8 mouse cellular contexts compared by ENCODE assay signal in the genomic region with DNA sequence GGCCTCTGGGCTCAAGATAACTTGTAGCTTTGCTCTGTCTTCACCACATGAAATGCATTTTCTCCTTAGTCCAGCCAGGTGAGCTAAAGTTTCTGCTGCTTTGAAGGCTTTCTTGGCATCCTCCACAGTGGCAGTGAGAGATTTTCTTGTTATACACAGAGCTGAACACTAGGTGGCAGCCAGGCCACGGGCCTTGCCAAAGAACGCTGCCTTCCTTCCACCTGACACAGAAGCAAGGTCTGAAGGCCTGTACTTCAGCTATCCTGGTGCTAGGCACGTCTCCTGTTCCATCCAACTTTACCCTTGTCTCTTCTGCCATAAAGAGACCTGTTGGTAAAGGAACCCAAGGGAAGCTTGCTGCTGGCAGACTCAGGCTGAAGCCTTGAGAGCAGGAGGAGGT. TPM values are rescaled to one million over a fixed set of nuclear protein-coding genes. Genes with fewer than 3 reads are reported as not detected.
A peak's percentile ranks its signal among the peaks of the same experiment; 100 is the strongest.
DNase-seq lines count a peak whose midpoint lies in the region; ATAC-seq and TF ChIP-seq lines count a peak whose summit lies in the region.

No protein-coding gene starts in this region.

- H3K9me3 ChIP-seq in kidney, embryonic 14.5 days (ENCODE audit: control insufficient read depth, low read length) = no peaks in the 10 kb centered on the region
- H3K9me3 ChIP-seq in liver, postnatal 0 days (ENCODE audit: low read length) = no peaks in the 10 kb centered on the region

- TF ChIP-seq EP300 in liver, postnatal 0 days (IDR thresholded peaks at IDR 0.05; ENCODE audit: low read depth) = no peak

- H3K4me3 ChIP-seq in kidney, embryonic 14.5 days (ENCODE audit: low read length) = no peak overlapping the region
- no peak overlapping the region for H3K4me3 ChIP-seq in liver, postnatal 0 days (ENCODE audit: low read depth, low read length)

- H3K4me2 ChIP-seq in kidney, embryonic 14.5 days (replicated peaks; ENCODE audit: low read depth, low read length) = no peak overlapping the region
- H3K4me2 ChIP-seq in liver, postnatal 0 days (ENCODE audit: low read depth, low read length) = no peak overlapping the region

- H3K9ac ChIP-seq in kidney, embryonic 14.5 days (ENCODE audit: low read depth, low read length) = no peak overlapping the region
- no peak overlapping the region for H3K9ac ChIP-seq in liver, postnatal 0 days (replicated peaks)

- H3K27me3 ChIP-seq in kidney, embryonic 14.5 days (ENCODE audit: control insufficient read depth, insufficient read depth, low read length) = no peaks in the 10 kb centered on the region
- no peaks in the 10 kb centered on the region for H3K27me3 ChIP-seq in liver, postnatal 0 days (ENCODE audit: insufficient read depth, low read length)

- peak; percentile 63 for DNase-seq in urinary bladder, postnatal 14 days (ENCODE audit: low spot score)
- DNase-seq in urinary bladder, postnatal 10 days (ENCODE audit: low spot score) = no peak
- DNase-seq in cerebellum, adult 9-10 months = peak; percentile 6
- peak; percentile 34 for DNase-seq in liver, postnatal 0 days
- peak; percentile 9 for DNase-seq in ovary, adult 18-20 months (ENCODE audit: low spot score)
- no peak for DNase-seq in c-Kit-positive CD71-positive TER-119-positive erythroid progenitor cells, embryonic 14.5 days (ENCODE audit: low spot score)

- peak; percentile 96 for ATAC-seq in frontal cortex, adult (ENCODE audit: low TSS enrichment)
- ATAC-seq in kidney, embryonic 14.5 days (ENCODE audit: low FRiP score, low TSS enrichment) = peak; percentile 65; the same call in 1 of the 2 replicates
- ATAC-seq in liver, postnatal 0 days = no peak

- no peaks in the 10 kb centered on the region for H3K36me3 ChIP-seq in kidney, embryonic 14.5 days (ENCODE audit: control insufficient read depth, insufficient read depth, low read length)
- no peaks in the 10 kb centered on the region for H3K36me3 ChIP-seq in liver, postnatal 0 days (replicated peaks; ENCODE audit: insufficient read depth, low read length)

- no peak overlapping the region for H3K27ac ChIP-seq in kidney, embryonic 14.5 days (ENCODE audit: low read depth, low read length)
- no peak overlapping the region for H3K27ac ChIP-seq in liver, postnatal 0 days (ENCODE audit: low read depth)

- peak; percentile 76 for TF ChIP-seq CTCF in liver, postnatal 0 days (IDR thresholded peaks at IDR 0.05; ENCODE audit: low read depth)

- 13% methylated on average over 3 of the region's 3 CpGs for whole genome bisulfite sequencing in kidney, embryonic 14.5 days
- 7% methylated on average over 3 of the region's 3 CpGs for WGBS in liver, postnatal 0 days (ENCODE audit: insufficient replicate concordance)

- H3K4me1 ChIP-seq in kidney, embryonic 14.5 days (ENCODE audit: control insufficient read depth, insufficient read depth, low read length) = no peaks in the 10 kb centered on the region
- H3K4me1 ChIP-seq in liver, postnatal 0 days (ENCODE audit: insufficient read depth) = no peaks in the 10 kb centered on the region

RNA-seq across cellular contexts. Expression of a gene that starts 14.1 kb away (rescaled TPM):
- not detected in 2 replicates for polyA plus RNA-seq in kidney, embryonic 14.5 days (2014; fragmentation: Nextera tagmentation; extraction: Ambion mirVana)
- polyA plus RNA-seq in liver, postnatal 0 days (2015; fragmentation: Nextera tagmentation; extraction: Ambion mirVana) = not detected in 2 replicates

Comparison
In these comparisons a context has a peak if more than half of its experiments do, and no peak if none do; other contexts are left out.
1. DNase-seq: peak in urinary bladder, postnatal 14 days (single experiment), cerebellum, adult 9-10 months (single experiment), liver, postnatal 0 days (single experiment) and ovary, adult 18-20 months (single experiment); none in urinary bladder, postnatal 10 days (single experiment) and c-Kit-positive CD71-positive TER-119-positive erythroid progenitor cells, embryonic 14.5 days (single experiment).